Mouse (Mus musculus) mature B cell (primary cell): ENCODE data around the gene Cdkal1.

ENCODE experiments used
- in situ Hi-C: fragments of 300-500 bp; cut with MboI; formaldehyde crosslinking; loops from 2 replicates; pipeline ENCODE4 v1.14.3; 2019

The Cdkal1 gene

GRCm38 (mm10) chr13:29699896-29700295, 155.6 kb downstream of the Cdkal1 start:
- in situ Hi-C loops = no loop called here

- in situ Hi-C loops = no loop called here
Observed at GRCm38 (mm10) chr13:29698307-29698985, 157.0 kb downstream of the Cdkal1 start.

GRCm38 (mm10) chr13:29697230-29697629, 158.2 kb downstream of the Cdkal1 start:
- in situ Hi-C loops = no loop called here

GRCm38 (mm10) chr13:29690734-29691133, 164.7 kb downstream of the Cdkal1 start:
- in situ Hi-C loops = no loop called here

- in situ Hi-C loops = no loop called here
Observed at GRCm38 (mm10) chr13:29688851-29689250, 166.6 kb downstream of the Cdkal1 start.

GRCm38 (mm10) chr13:29687872-29688271, 167.6 kb downstream of the Cdkal1 start:
- in situ Hi-C loops = no loop called here

GRCm38 (mm10) chr13:29679479-29680186, 175.8 kb downstream of the Cdkal1 start:
- in situ Hi-C loops = no loop called here

- in situ Hi-C loops = no loop called here
Observed at GRCm38 (mm10) chr13:29677559-29677958, 177.9 kb downstream of the Cdkal1 start.

GRCm38 (mm10) chr13:29670626-29671025, 184.8 kb downstream of the Cdkal1 start:
- in situ Hi-C loops = no loop called here

- in situ Hi-C loops = no loop called here
Observed at GRCm38 (mm10) chr13:29663908-29664307, 191.6 kb downstream of the Cdkal1 start.

- in situ Hi-C loops = no loop called here
Observed at GRCm38 (mm10) chr13:29655841-29656365, 199.6 kb downstream of the Cdkal1 start.

GRCm38 (mm10) chr13:29653407-29653806, 202.1 kb downstream of the Cdkal1 start:
- in situ Hi-C loops = no loop called here

GRCm38 (mm10) chr13:29652791-29653190, 202.7 kb downstream of the Cdkal1 start:
- in situ Hi-C loops = no loop called here

GRCm38 (mm10) chr13:29650576-29651236, 204.8 kb downstream of the Cdkal1 start:
- in situ Hi-C loops = no loop called here

- in situ Hi-C loops = no loop called here
Observed at GRCm38 (mm10) chr13:29649593-29649992, 205.9 kb downstream of the Cdkal1 start.

GRCm38 (mm10) chr13:29642226-29642625, 213.2 kb downstream of the Cdkal1 start:
- in situ Hi-C loops = no loop called here

GRCm38 (mm10) chr13:29641200-29641599, 214.3 kb downstream of the Cdkal1 start:
- in situ Hi-C loops = no loop called here

- in situ Hi-C loops = no loop called here
Observed at GRCm38 (mm10) chr13:29640186-29640585, 215.3 kb downstream of the Cdkal1 start.

GRCm38 (mm10) chr13:29638303-29638702, 217.2 kb downstream of the Cdkal1 start:
- in situ Hi-C loops = no loop called here

GRCm38 (mm10) chr13:29637788-29638187, 217.7 kb downstream of the Cdkal1 start:
- in situ Hi-C loops = no loop called here

GRCm38 (mm10) chr13:29635581-29635980, 219.9 kb downstream of the Cdkal1 start:
- in situ Hi-C loops = no loop called here

- in situ Hi-C loops = no loop called here
Observed at GRCm38 (mm10) chr13:29631342-29631741, 224.1 kb downstream of the Cdkal1 start.

- in situ Hi-C loops = no loop called here
Observed at GRCm38 (mm10) chr13:29628607-29629006, 226.9 kb downstream of the Cdkal1 start.
